Mouse (Mus musculus): Measurements from ENCODE around the gene Gpn3. TPM values are rescaled to one million over a fixed set of nuclear protein-coding genes. Genes with fewer than 3 reads are reported as not detected.
A peak's percentile ranks its signal among the peaks of the same experiment; 100 is the strongest.
"Not testable (repeated sequence)": the region's sequence is repeated elsewhere in the genome, so short reads cannot be mapped to it uniquely, and the experiment has no call there.

Gene Gpn3
- polyA plus RNA-seq, 1 experiment from 2014 or later, result 83.4 TPM

DNA sequence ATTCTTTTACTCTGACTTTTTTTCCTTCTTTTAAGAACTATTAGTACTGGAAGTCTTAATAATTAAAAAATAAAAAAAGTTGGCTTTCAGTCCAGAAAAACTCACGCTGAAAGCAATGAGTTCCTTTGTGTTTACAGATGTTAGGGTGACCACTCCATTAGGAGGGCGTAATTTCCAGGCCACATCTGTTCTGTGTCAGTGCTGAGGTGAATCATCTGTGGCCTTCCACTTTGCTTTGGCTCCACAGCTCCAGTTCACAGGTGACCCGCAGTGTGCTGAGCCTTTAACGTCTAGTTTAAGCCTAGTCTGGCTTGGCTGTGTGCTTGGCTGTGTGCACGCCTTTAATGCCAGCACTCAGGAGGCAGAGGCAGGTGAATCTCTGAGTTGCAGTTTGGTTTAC lies 40.2 kb downstream of the Gpn3 start:
- DNase-seq (ENCODE audit: low spot score), result no peak
- Histone ChIP-seq H3K4me3 (no peak overlapping the region), H3K27me3 (ENCODE audit: insufficient read depth, poor library complexity, severe bottlenecking) (no peaks in the 10 kb centered on the region), H3K36me3 (peaks cover 22% of the 10 kb centered on the region), H3K4me1 (no peaks in the 10 kb centered on the region), H3K27ac (no peak overlapping the region), H3K9me3 (no peaks in the 10 kb centered on the region)
- WGBS, result 81% methylated on average over 5 of the region's 5 CpGs

DNA sequence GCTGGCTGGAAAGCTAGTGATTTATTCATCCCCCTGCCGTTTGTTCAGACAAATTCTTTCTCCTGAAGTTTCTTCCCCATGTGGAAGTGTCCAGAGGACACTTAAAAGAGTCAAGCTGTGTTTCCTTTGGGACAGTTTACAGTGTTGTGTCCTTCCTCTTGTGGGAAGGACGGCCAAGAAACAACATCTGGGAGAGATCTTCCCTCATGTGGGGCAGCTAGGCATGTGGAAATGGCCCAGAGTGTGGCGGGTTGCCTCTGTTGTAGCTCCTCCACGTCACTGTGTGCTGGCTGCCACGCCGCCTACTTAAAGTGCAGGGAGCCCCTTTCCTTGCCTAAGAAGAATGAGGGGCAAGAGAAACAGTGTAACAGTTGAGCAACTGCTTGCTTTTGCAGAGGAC lies 41.1 kb downstream of the Gpn3 start:
- Histone ChIP-seq H3K36me3 (peaks cover 13% of the 10 kb centered on the region; the same call in 1 of the 2 replicates), H3K9me3 (no peaks in the 10 kb centered on the region), H3K27ac (no peak overlapping the region), H3K27me3 (ENCODE audit: insufficient read depth, poor library complexity, severe bottlenecking) (no peaks in the 10 kb centered on the region), H3K4me1 (no peaks in the 10 kb centered on the region), H3K4me3 (no peak overlapping the region)
- 58% methylated on average over 6 of the region's 6 CpGs for WGBS
- no peak for DNase-seq (ENCODE audit: low spot score)

DNA sequence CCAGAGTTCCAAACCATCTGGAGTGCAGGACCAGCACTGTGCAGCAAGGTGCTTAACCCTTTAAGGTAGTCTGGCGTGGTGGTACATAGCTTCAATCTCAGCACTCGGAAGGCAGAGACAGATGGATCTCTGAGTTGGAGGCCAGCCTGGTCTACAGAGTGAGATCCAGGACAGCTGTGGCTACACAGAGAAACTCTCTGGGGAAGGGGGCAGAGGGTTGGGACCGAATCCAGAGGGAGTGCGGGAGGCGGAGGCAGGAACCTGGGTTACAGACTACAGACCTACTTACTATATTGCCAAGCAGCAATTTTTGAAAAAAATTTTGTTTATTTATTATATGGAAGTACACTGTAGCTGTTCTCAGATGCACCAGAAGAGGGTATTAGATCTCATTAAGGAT lies 42.7 kb downstream of the Gpn3 start:
- H3K4me3 ChIP-seq, result no peak overlapping the region
- H3K4me1 ChIP-seq, result no peaks in the 10 kb centered on the region
- H3K36me3 ChIP-seq, result peaks cover 13% of the 10 kb centered on the region; the same call in 1 of the 2 replicates
- H3K27me3 ChIP-seq (ENCODE audit: insufficient read depth, poor library complexity, severe bottlenecking), result no peaks in the 10 kb centered on the region
- H3K27ac ChIP-seq, result no peak overlapping the region
- DNase-seq (ENCODE audit: low spot score), result no peak
- WGBS, result 90% methylated on average over 5 of the region's 5 CpGs
- no peaks in the 10 kb centered on the region for H3K9me3 ChIP-seq

DNA sequence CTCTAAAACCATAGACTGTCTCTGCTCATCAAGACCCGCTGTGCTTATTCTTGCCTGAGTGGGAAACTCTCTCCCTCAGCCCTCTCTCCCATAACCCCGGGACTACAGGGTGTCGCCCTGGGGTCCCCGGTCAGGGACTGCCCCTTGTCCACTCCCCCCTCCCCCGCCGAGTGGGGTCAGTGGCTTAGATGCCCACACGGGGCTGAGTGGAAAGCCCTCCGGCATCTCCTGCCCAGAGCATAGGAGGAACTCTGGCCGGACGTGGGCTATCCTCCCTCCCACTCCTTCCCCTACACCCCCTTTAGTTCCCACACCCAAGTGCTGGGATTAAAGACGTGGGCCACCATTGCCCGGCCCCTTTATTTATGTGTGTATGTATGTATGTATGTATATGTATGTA lies 43.8 kb downstream of the Gpn3 start:
- Histone ChIP-seq H3K27ac (no peak overlapping the region), H3K27me3 (ENCODE audit: insufficient read depth, poor library complexity, severe bottlenecking) (no peaks in the 10 kb centered on the region), H3K4me1 (no peaks in the 10 kb centered on the region), H3K36me3 (peaks cover 2% of the 10 kb centered on the region; the same call in 1 of the 2 replicates), H3K9me3 (no peaks in the 10 kb centered on the region), H3K4me3 (no peak overlapping the region)
- DNase-seq (ENCODE audit: low spot score), result no peak
- WGBS, result 85% methylated on average over 12 of the region's 12 CpGs

DNA sequence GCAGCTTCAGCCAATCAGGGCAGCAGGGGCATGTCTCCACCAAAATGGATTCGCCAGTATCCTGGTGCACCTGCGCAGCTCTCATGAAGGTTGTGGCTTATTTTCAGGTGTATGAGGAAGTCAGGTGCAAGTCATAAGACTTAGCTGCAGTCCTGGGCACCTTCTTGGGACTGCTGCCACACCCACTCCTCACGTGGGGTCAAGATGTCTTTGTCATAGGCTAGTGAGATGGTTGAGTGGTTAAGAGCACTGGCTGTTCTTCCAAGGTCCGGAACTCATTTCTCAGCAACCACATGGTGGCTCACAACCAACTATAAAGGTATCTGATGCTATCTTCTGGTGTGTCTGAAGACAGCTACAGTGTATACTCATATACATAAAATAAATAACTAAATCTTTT lies 49.0 kb downstream of the Gpn3 start:
- not testable (repeated sequence) for DNase-seq (ENCODE audit: low spot score); H3K27ac ChIP-seq; H3K9me3 ChIP-seq; H3K4me3 ChIP-seq; H3K36me3 ChIP-seq; H3K27me3 ChIP-seq (ENCODE audit: insufficient read depth, poor library complexity, severe bottlenecking)
- peaks cover 16% of the 10 kb centered on the region for H3K4me1 ChIP-seq
- 51% methylated on average over 4 of the region's 4 CpGs for WGBS

DNA sequence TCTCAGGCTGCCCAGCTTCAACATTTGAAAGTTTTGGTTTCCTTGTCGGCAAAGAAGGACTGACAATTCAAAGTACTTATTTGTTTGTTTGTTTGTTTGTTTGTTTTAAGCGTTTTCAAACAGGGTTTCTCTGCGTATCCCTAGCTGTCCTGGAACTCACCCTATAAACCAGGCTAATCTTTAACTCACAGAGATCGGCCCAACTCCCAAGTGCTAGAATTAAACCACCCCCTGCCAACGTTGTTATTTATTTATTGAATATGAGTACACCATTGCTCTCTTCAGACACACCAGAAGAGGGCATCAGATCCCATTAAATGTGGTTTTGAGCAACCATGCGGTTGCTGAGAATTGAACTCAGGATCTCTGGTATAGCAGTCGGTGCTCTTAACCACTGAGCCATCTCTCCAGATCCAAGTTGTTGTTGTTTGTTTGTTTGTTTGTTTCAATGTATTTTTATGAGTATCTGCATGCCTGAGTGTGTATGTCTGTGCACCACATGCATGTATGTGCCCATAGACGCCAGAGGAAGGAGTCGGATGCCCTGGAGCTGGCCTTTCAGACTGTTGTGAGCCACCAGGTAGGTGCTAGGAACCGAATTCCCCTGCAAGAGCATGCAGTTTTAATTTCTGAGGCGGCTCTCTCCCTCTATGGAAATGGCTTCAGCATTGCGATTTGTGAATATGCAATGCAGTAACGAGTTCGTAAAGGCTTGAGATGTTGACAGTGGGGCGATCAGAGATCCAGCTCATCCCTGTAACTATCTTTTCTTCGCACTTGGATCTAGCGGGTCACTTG lies 49.8 kb downstream of the Gpn3 start, which contains the start of gene Anapc7:
Gene Anapc7 (plus strand): TSS at position 423 of the 798 bp plus-strand sequence.
- DNase-seq (ENCODE audit: low spot score), result no peak
- 21% methylated on average over 17 of the region's 17 CpGs for WGBS

DNA sequence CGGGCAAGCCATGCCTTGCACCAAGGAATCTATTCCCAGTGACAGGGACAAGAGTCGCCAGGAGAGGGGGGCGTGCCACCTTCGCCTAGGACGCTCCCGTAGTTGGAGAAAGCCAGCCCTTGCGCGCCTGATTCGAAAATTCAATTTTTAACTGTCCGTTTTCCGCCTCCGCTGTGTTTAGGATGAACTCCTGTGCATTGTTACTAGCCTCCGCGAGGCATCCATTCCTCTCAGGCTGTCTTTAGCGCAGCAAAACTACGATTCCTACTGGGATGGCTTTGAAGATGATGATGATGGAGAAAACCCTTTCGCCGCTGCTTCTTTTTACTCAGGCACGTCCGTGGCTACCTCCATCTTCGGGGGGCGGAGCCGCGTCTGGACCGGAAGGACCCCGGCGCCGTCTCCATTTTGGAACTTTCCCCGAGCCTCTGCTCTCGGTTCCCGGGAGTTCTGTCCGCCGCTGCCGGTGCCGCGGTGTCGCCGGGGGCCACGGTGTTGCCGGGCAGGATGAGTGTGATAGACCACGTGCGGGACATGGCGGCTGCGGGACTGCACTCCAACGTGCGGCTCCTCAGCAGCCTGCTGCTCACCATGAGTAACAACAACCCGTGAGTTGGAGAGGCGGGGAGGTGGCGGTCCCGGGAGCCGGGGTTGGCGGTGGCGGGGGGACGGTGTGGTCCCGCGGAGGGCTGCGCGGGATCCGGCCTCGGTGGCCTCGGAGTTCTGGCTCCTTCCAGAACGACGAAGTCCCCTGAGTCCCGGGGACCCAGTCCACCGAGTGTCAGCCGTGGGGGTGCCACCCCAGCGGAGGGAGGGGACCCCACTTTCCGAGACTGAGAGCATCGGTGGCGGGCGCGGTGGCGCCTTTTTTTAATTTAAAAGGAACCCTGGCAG lies 50.6 kb downstream of the Gpn3 start:
- Histone ChIP-seq H3K27me3 (ENCODE audit: insufficient read depth, poor library complexity, severe bottlenecking) (no peaks in the 10 kb centered on the region), H3K4me1 (peaks cover 16% of the 10 kb centered on the region), H3K36me3 (peaks cover 12% of the 10 kb centered on the region; the same call in 1 of the 2 replicates), H3K9me3 (no peaks in the 10 kb centered on the region), H3K27ac (peak overlapping the region; percentile 90), H3K4me3 (peak overlapping the region; percentile 90)
- under 1% methylated on average over 73 of the region's 73 CpGs for WGBS
- peak; percentile 95 for DNase-seq (ENCODE audit: low spot score)

More for the DNA sequence above, 49.8 kb downstream of the Gpn3 start, which contains the start of gene Anapc7:
- H3K4me3 ChIP-seq, result peak within 1 kb of the TSS; percentile 90
- peak within 1 kb of the TSS; percentile 90 for H3K27ac ChIP-seq
- peaks cover 16% of the 10 kb centered on the region for H3K4me1 ChIP-seq
- H3K36me3 ChIP-seq, result peaks cover 8% of the 10 kb centered on the region; the same call in 1 of the 2 replicates
- H3K9me3 ChIP-seq, result no peaks in the 10 kb centered on the region
- no peaks in the 10 kb centered on the region for H3K27me3 ChIP-seq (ENCODE audit: insufficient read depth, poor library complexity, severe bottlenecking)

DNA sequence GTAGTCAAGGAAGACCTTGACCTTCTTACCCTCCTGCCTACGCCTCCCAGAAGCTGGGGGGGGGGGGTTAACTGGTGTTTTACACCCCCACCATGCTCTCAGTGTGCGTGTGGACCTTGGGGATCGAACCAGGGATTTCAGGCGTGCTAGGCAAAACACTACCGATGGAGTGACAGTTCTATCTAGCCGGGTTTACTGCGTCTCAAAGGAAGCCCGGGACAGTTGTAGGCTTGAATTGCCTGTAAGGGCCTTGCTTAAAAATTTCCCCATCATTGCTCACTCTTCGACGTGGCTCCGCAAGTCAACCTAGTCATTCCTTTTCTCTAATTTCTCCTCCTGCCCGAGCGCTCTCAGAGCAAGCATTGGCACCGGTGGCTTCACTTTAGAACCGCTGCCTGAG lies 51.4 kb downstream of the Gpn3 start:
- Histone ChIP-seq H3K9me3 (no peaks in the 10 kb centered on the region), H3K36me3 (peaks cover 16% of the 10 kb centered on the region), H3K4me3 (peak overlapping the region; percentile 90), H3K27ac (peak overlapping the region; percentile 90), H3K27me3 (ENCODE audit: insufficient read depth, poor library complexity, severe bottlenecking) (no peaks in the 10 kb centered on the region), H3K4me1 (peaks cover 16% of the 10 kb centered on the region)
- no peak for DNase-seq (ENCODE audit: low spot score)
- 28% methylated on average over 15 of the region's 15 CpGs for WGBS

DNA sequence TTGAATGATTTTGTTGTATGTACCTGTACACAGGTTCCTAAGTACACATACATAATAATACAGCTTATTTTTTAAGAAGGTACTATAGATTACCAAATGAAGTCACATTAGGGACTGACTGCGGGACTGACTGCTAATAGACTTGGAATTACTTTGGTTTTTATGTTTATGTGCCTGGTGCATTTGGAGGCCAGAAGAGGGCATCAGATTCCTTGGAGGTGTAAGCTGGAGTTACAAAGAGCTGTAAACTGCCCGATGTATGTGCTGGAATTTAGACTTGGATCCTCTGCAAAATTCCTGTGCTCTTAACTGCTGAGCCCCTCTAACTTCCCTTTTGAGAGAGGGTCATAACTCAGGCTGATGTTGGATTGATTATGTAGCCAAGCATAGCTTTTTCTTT lies 53.9 kb downstream of the Gpn3 start:
- Histone ChIP-seq H3K4me3 (no peak overlapping the region), H3K27me3 (ENCODE audit: insufficient read depth, poor library complexity, severe bottlenecking) (no peaks in the 10 kb centered on the region), H3K36me3 (peaks cover 40% of the 10 kb centered on the region), H3K4me1 (peaks cover 16% of the 10 kb centered on the region), H3K9me3 (no peaks in the 10 kb centered on the region), H3K27ac (no peak overlapping the region)
- no peak for DNase-seq (ENCODE audit: low spot score)
- WGBS, result 89% methylated on average over 2 of the region's 2 CpGs

DNA sequence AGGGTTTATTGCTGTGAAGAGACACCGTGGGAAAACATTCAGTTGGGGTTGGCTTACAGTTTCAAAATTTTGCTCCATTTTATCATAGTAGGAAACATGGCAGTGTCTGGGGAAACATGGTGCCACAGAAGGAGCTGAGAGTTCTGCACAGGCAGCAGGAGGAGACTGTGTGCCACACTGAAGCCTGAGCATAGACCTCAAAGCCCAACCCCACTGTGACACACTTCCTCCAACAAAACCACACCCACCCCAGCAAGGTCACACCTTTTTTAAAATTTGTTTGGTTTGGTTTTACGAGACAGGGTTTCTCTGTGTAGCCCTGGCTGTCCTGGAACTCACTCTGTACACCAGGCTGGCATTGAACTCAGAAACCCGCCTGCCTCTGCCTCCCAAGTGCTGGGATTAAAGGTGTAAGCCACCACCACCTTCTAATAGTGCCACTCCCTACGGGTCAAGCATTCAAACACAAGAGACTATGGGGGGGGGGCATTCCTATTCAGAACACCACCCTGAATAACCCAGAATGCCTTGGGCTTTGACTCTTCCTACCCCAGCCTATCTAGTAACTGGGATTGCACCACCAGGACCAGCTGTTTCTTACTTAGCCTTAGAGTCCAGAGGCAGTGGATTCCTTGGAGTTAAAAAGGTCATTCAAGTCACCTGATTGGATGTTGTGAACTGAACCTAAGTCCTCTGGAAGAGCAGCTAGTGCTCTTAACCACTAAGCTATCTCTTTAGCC lies 58.5 kb downstream of the Gpn3 start:
- Histone ChIP-seq H3K27me3 (ENCODE audit: insufficient read depth, poor library complexity, severe bottlenecking) (no peaks in the 10 kb centered on the region), H3K27ac (no peak overlapping the region), H3K4me1 (no peaks in the 10 kb centered on the region), H3K9me3 (no peaks in the 10 kb centered on the region), H3K4me3 (no peak overlapping the region), H3K36me3 (peaks cover 85% of the 10 kb centered on the region)
- WGBS, result 96% methylated on average over 4 of the region's 4 CpGs
- DNase-seq (ENCODE audit: low spot score), result no peak

DNA sequence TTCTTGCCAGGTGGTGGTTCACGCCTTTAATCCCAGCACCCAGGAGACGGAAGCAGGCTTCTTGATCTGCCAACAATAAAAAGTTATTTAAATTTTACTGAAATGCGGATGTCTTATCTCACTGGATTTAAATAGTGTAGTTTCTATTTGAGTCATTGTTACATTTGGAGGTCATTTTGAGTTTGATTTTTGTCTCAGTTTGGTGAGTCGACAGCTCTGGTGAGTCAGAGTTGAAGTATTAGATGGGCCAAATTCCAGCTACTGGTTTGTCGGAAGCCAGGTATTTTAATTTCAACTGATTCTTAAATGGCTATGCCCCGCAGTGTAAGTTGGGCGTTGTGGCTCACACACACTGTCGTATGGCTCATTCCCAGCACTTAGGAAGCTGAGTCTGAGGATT lies 59.5 kb downstream of the Gpn3 start:
- H3K27me3 ChIP-seq (ENCODE audit: insufficient read depth, poor library complexity, severe bottlenecking), result no peaks in the 10 kb centered on the region
- no peak overlapping the region for H3K27ac ChIP-seq
- H3K4me1 ChIP-seq, result no peaks in the 10 kb centered on the region
- H3K36me3 ChIP-seq, result peaks cover 91% of the 10 kb centered on the region
- 89% methylated on average over 8 of the region's 8 CpGs for WGBS
- no peak overlapping the region for H3K4me3 ChIP-seq
- DNase-seq (ENCODE audit: low spot score), result no peak
- H3K9me3 ChIP-seq, result no peaks in the 10 kb centered on the region

All from heart, embryonic 10.5 days (tissue).